ENCODE assay signal across 27 mouse cellular contexts in genomic region chr8:121111145-121111907, GRCm38 (mm10). TPM values are rescaled to one million over a fixed set of nuclear protein-coding genes. Genes with fewer than 3 reads are reported as not detected.
"Had no signal": no experiment of that assay in that cellular context is flagged by ENCODE, and none has a peak within 500 bp of the region (broad histone marks: within the 10 kb centered on the region; RNA-seq: fewer than 3 reads in every experiment).

No protein-coding gene starts in this region.

- H3K4me3 ChIP-seq: gastrocnemius, adult 2 months; heart, embryonic 10.5 days; heart, embryonic 12.5 days; hindbrain, embryonic 10.5 days; hindbrain, embryonic 12.5 days; intestine, embryonic 15.5 days; layer of hippocampus, adult 2 months; left cerebral cortex, adult 2 months; limb, embryonic 13.5 days; limb, embryonic 15.5 days had no signal

- H3K36me3 ChIP-seq: limb, embryonic 15.5 days had no signal

- H3K9me3 ChIP-seq: heart, embryonic 10.5 days; heart, embryonic 12.5 days; hindbrain, embryonic 10.5 days; hindbrain, embryonic 12.5 days; intestine, embryonic 15.5 days; limb, embryonic 13.5 days; limb, embryonic 15.5 days had no signal

- H3K27ac ChIP-seq: gastrocnemius, adult 2 months; heart, embryonic 10.5 days; hindbrain, embryonic 10.5 days; hindbrain, embryonic 12.5 days; hindbrain, embryonic 14.5 days; intestine, embryonic 15.5 days; layer of hippocampus, adult 2 months; left cerebral cortex, adult 2 months; limb, embryonic 13.5 days; limb, embryonic 15.5 days had no signal

- H3K9ac ChIP-seq: heart, embryonic 12.5 days; hindbrain, embryonic 12.5 days; hindbrain, embryonic 14.5 days; intestine, embryonic 15.5 days; limb, embryonic 13.5 days; limb, embryonic 15.5 days had no signal

- ATAC-seq: hindbrain, embryonic 16.5 days; inflammation-experienced regulatory T-cells, adult 6 months; intestine, embryonic 15.5 days; intestine, postnatal 0 days had no signal

- H3K4me2 ChIP-seq: heart, embryonic 12.5 days; hindbrain, embryonic 12.5 days; hindbrain, embryonic 14.5 days; intestine, embryonic 15.5 days; limb, embryonic 13.5 days; limb, embryonic 15.5 days had no signal

- DNase-seq: gastrocnemius, adult 2 months; gastrocnemius, postnatal 10 days; gastrocnemius, postnatal 25 days; heart, adult 18-20 months; heart, postnatal 10 days; heart, postnatal 4 days; kidney, adult 18-20 months; kidney, adult 8-10 months; kidney, postnatal 10 days; kidney, postnatal 25 days; kidney, postnatal 4 days; left cerebral cortex, postnatal 4 days had no signal

RNA-seq across cellular contexts. Expression of gene Foxc2, which starts 4.6 kb away (rescaled TPM):
- polyA plus RNA-seq: inflammation-experienced regulatory T-cells, adult 6 months had no signal

RNA-seq across cellular contexts. Expression of gene Foxl1, which starts 16.4 kb away (rescaled TPM):
- polyA plus RNA-seq: inflammation-experienced regulatory T-cells, adult 6 months; limb, embryonic 11.5 days; liver, adult 2 months had no signal
